Mouse (Mus musculus) stomach, postnatal 0 days (tissue): ENCODE results near the gene Ndufa6.

Experiments
- CTCF ChIP-seq: IDR thresholded peaks from 2 replicates; pipeline ENCODE4 v1.5.1; 2016; ENCODE audit warnings: antibody characterized with exemption, low read depth, mild to moderate bottlenecking, moderate library complexity
- EP300 ChIP-seq: optimal IDR thresholded peaks from 2 replicates; pipeline ENCODE3; 2016; ENCODE audit warnings: antibody characterized with exemption

GRCm38 (mm10) chr15:82380714-82381062 is 26.6 kb upstream of the Ndufa6 start:
- TF ChIP-seq CTCF (no peak), EP300 (no peak)
